In the genomic region with DNA sequence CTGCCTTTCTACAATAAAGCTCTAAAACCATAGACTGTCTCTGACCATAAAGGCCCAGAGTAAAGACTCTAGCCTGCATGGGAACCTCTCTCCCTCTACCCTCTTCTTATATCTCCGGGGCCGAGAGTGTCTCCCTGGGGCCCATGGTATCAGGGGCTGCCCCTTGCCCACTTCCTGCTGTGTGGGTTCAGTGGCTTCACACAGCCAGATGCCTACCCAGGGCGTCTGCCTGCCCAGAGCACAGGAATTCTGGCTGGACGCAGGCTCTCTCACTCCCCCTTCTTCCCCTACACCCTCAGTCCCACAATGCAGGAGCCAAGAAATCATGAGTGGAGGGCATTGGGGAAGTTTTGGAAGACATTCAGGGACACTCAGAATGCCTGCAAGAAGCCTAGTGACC, we compare ENCODE assay signal across 19 mouse cellular contexts.
"Had no signal": no experiment of that assay in that cellular context is flagged by ENCODE, and none has a peak within 500 bp of the region (broad histone marks: within the 10 kb centered on the region; RNA-seq: fewer than 3 reads in every experiment).

No protein-coding gene starts in this region.

- H3K4me1 ChIP-seq: liver, embryonic 15.5 days; midbrain, embryonic 10.5 days; midbrain, embryonic 12.5 days; neural tube, embryonic 12.5 days had no signal

- H3K9ac ChIP-seq: liver, embryonic 15.5 days; liver, postnatal 0 days; lung, embryonic 15.5 days; midbrain, embryonic 12.5 days; neural tube, embryonic 12.5 days had no signal

- H3K27me3 ChIP-seq: liver, embryonic 15.5 days; lung, embryonic 15.5 days; midbrain, embryonic 12.5 days; neural tube, embryonic 12.5 days had no signal

- ATAC-seq: liver, postnatal 0 days; lung, postnatal 0 days; midbrain, embryonic 16.5 days had no signal

- H3K27ac ChIP-seq: liver, embryonic 15.5 days; lung, embryonic 15.5 days; macrophage; midbrain, embryonic 10.5 days; midbrain, embryonic 12.5 days; neural tube, embryonic 12.5 days had no signal

- H3K9me3 ChIP-seq: liver, embryonic 15.5 days; lung, embryonic 15.5 days; midbrain, embryonic 10.5 days; midbrain, embryonic 12.5 days; neural tube, embryonic 12.5 days had no signal

- H3K4me2 ChIP-seq: liver, embryonic 15.5 days; lung, embryonic 15.5 days; midbrain, embryonic 12.5 days; neural tube, embryonic 12.5 days had no signal

- DNase-seq: liver, postnatal 0 days; lung, adult 2 months; lung, postnatal 14 days; lung, postnatal 36 days; midbrain, embryonic 14.5 days; right cerebral cortex, adult 18-20 months; right cerebral cortex, postnatal 25 days; right cerebral cortex, postnatal 4 days; spleen, adult 18-20 months; thymus, adult 18-20 months; thymus, postnatal 25 days had no signal

- H3K36me3 ChIP-seq: liver, embryonic 15.5 days; lung, embryonic 15.5 days; midbrain, embryonic 10.5 days; midbrain, embryonic 12.5 days; neural tube, embryonic 12.5 days had no signal

- H3K4me3 ChIP-seq: liver, embryonic 15.5 days; lung, embryonic 15.5 days; midbrain, embryonic 10.5 days; midbrain, embryonic 12.5 days; neural tube, embryonic 12.5 days had no signal
